Mouse (Mus musculus): ENCODE results near the gene Slc7a9. TPM values are rescaled to one million over a fixed set of nuclear protein-coding genes. Genes with fewer than 3 reads are reported as not detected.

The Slc7a9 gene
- total RNA-seq (2023; ENCODE audit: inconsistent age): not detected in 4 replicates

GRCm38 (mm10) chr7:35447996-35448846, at the start of gene Slc7a9:
Gene Slc7a9 (plus strand): TSS chr7:35448796.

Other genes starting within 250 kb of the Slc7a9 start
- gene Lrp3, start 233.3 kb upstream of the Slc7a9 start, total RNA-seq (2023; ENCODE audit: inconsistent age): not detected in 4 replicates
- 15.5 to 22.8 TPM (median 19.9 TPM) in 4 replicates for gene Gpatch1, start 130.4 kb upstream of the Slc7a9 start, total RNA-seq (2023; ENCODE audit: inconsistent age)
- gene Rhpn2, start 114.6 kb upstream of the Slc7a9 start, total RNA-seq (2023; ENCODE audit: inconsistent age): 0.18 to 1.1 TPM (median 0.55 TPM) in 3 of 4 replicates, not detected in the other
- 12.2 to 12.5 TPM (median 12.4 TPM) in 4 replicates for gene Faap24, start 52.0 kb upstream of the Slc7a9 start, total RNA-seq (2023; ENCODE audit: inconsistent age)
- 25.0 to 39.3 TPM (median 32.5 TPM) in 4 replicates for gene Cep89, start 51.8 kb upstream of the Slc7a9 start, total RNA-seq (2023; ENCODE audit: inconsistent age)
- not detected in 4 replicates for gene Tdrd12, start 88.9 kb downstream of the Slc7a9 start, total RNA-seq (2023; ENCODE audit: inconsistent age)
- gene Nudt19, start 107.5 kb downstream of the Slc7a9 start, total RNA-seq (2023; ENCODE audit: inconsistent age): 24.6 to 30.0 TPM (median 26.6 TPM) in 4 replicates
- 0.06 to 0.21 TPM (median 0.13 TPM) in 3 of 4 replicates, not detected in the other for gene Rgs9bp, start 136.8 kb downstream of the Slc7a9 start, total RNA-seq (2023; ENCODE audit: inconsistent age)
- gene Ankrd27, start 137.4 kb downstream of the Slc7a9 start, total RNA-seq (2023; ENCODE audit: inconsistent age): 32.4 to 43.0 TPM (median 34.7 TPM) in 4 replicates
- 42.4 to 59.7 TPM (median 53.9 TPM) in 4 replicates for gene Pdcd5, start 198.7 kb downstream of the Slc7a9 start, total RNA-seq (2023; ENCODE audit: inconsistent age)